Mouse (Mus musculus) G1E (cell line): Measurements from ENCODE around the gene Slc16a1.

ENCODE experiments used
- CTCF ChIP-seq: IDR thresholded peaks from 2 replicates; pipeline ENCODE4 v1.5.1; 2012; ENCODE audit warnings: low read depth, low read length, inconsistent platforms, mixed read lengths
- GATA1 ChIP-seq: IDR thresholded peaks from 2 replicates; pipeline ENCODE4 v1.6.1; 2012; ENCODE audit warnings: borderline replicate concordance, low read length, inconsistent platforms, mixed read lengths
- GATA2 ChIP-seq: IDR thresholded peaks from 2 replicates; pipeline ENCODE4 v1.6.1; 2012; ENCODE audit warnings: low read depth, low read length, inconsistent platforms, borderline replicate concordance
- POLR2AphosphoS5 ChIP-seq: IDR thresholded peaks from 2 replicates; pipeline ENCODE4 v1.6.1; 2012; ENCODE audit warnings: low read depth, low read length, inconsistent platforms; ENCODE audit not compliant: insufficient replicate concordance
- TAL1 ChIP-seq: conservative IDR thresholded peaks from 2 replicates; pipeline ENCODE4 v1.6.1; 2012; ENCODE audit warnings: low read depth, low read length, inconsistent platforms, mixed read lengths

GRCm38 (mm10) chr3:104615216-104615615, 23.3 kb upstream of the Slc16a1 start:
- TF ChIP-seq CTCF: no peak
- TF ChIP-seq TAL1: no peak
- no peak for TF ChIP-seq GATA1
- no peak for TF ChIP-seq POLR2AphosphoS5
- TF ChIP-seq GATA2: no peak
